Mouse (Mus musculus) forebrain, embryonic 14.5 days (tissue): ENCODE measurements at regions not wholly inside any gene's neighbourhood (a gene's known extent, or its start where the extent isn't known, plus 50 kb on each side); places are given as distances from the start of the nearest gene placed in this dataset.

Experiments used
- ATAC-seq: fragments of 200-750 bp; cut with Nextera tagmentation; 2 replicates; pipeline ENCODE4 v1.8.0; 2017; ENCODE audit warnings: mild to moderate bottlenecking, moderate library complexity
- DNase-seq: peaks from one replicate; pipeline ENCODE4 v3.0.0-alpha.2; 2015; ENCODE audit warnings: low spot score
- H3K27ac ChIP-seq: fragments of 300-500 bp; sonication (generic); 2 replicates; pipeline ENCODE4 v1.5.1; 2014; ENCODE audit warnings: low read depth, mild to moderate bottlenecking, control low read depth, low read length, moderate library complexity
- H3K27me3 ChIP-seq: fragments of 300-500 bp; sonication (generic); replicated peaks from 2 replicates; pipeline ENCODE4 v1.6.1; 2014; ENCODE audit warnings: low read length, control low read depth, mixed read lengths; ENCODE audit not compliant: control insufficient read depth, insufficient read depth
- H3K36me3 ChIP-seq: fragments of 300-500 bp; sonication (generic); 2 replicates; pipeline ENCODE4 v1.6.1; 2014; ENCODE audit warnings: low read length, control low read depth; ENCODE audit not compliant: control insufficient read depth, insufficient read depth
- H3K4me1 ChIP-seq: fragments of 300-500 bp; sonication (generic); 2 replicates; pipeline ENCODE4 v1.6.1; 2014; ENCODE audit warnings: antibody characterized with exemption, low read length, control low read depth; ENCODE audit not compliant: control insufficient read depth, insufficient read depth
- H3K4me2 ChIP-seq: fragments of 300-500 bp; sonication (generic); 2 replicates; pipeline ENCODE4 v1.6.1; 2014; ENCODE audit warnings: mild to moderate bottlenecking, control low read depth, low read length
- H3K4me3 ChIP-seq: fragments of 300-500 bp; sonication (generic); 2 replicates; pipeline ENCODE4 v1.5.1; 2014; ENCODE audit warnings: low read depth, low read length, control low read depth
- H3K9ac ChIP-seq: fragments of 300-500 bp; sonication (generic); 2 replicates; pipeline ENCODE4 v1.6.1; 2014; ENCODE audit warnings: mild to moderate bottlenecking, low read length, control low read depth, moderate library complexity
- H3K9me3 ChIP-seq: fragments of 300-500 bp; sonication (generic); replicated peaks from 2 replicates; pipeline ENCODE4 v1.6.1; 2016; ENCODE audit warnings: low read length, control low read depth, mixed read lengths; ENCODE audit not compliant: control insufficient read depth
- WGBS: fragments of 180-500 bp; shearing (Covaris S2); extraction: QIAGEN DNeasy Blood & Tissue Kit; methylation state at CpG from one replicate; pipeline ENCODE4 v1.1.7; 2014; 5-methylcytosine and 5-hydroxymethylcytosine counted together

GRCm38 (mm10) chr15:88288696-88289095 lies 311.4 kb upstream of the Zdhhc25 start:
- H3K9me3 ChIP-seq = no peaks in the 10 kb centered on the region
- 63% methylated on average over 3 of the region's 3 CpGs for WGBS

DNA sequence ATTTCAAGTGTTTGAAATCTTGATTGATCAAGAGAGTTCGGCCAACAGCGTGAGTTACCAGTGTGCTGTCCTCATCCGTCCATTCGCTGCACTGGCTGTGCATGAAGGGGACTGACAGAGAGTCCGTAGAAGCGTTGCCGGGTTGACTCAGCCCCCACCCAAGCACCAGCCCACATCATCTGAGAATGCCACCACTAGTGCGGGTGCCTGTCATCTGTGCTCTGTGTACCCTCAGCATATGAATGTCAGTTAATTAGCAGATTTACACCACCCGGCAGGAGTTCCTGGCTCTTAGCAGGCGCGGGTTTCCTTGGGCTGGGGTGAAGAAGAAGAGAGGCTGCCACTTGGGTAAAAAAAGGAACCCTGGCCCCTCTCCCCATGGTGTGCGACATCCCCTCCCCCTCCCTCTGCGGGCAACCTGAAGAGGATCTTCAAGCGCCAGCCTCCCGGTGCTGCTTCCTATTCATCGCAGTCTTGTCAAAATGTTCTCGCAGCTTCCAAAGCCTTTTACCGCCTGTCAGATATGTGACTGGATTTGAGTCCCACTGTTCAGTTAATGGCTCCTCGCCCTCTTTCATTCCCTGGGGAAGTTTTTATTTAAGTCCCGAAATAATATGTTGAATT lies 309.2 kb upstream of the Zdhhc25 start:
- no peaks in the 10 kb centered on the region for H3K36me3 ChIP-seq
- WGBS = 13% methylated on average over 20 of the region's 20 CpGs
- H3K4me1 ChIP-seq = 0 out of 2 replicates have a peak, but pooled peaks cover 11% of the 10 kb centered on the region
- no peak overlapping the region for H3K9ac ChIP-seq
- no peak overlapping the region for H3K4me3 ChIP-seq
- H3K27me3 ChIP-seq = no peaks in the 10 kb centered on the region
- H3K9me3 ChIP-seq = no peaks in the 10 kb centered on the region
- DNase-seq (peak; percentile 83), ATAC-seq (peak; percentile 85)
- peak overlapping the region; percentile 29; the same call in 1 of the 2 replicates for H3K27ac ChIP-seq
- H3K4me2 ChIP-seq = peak overlapping the region; percentile 33

More at GRCm38 (mm10) chr15:88288696-88289095, 311.4 kb upstream of the Zdhhc25 start:
- Histone ChIP-seq H3K9ac (no peak overlapping the region), H3K36me3 (no peaks in the 10 kb centered on the region), H3K4me1 (0 out of 2 replicates have a peak, but pooled peaks cover 11% of the 10 kb centered on the region), H3K4me3 (no peak overlapping the region), H3K4me2 (no peak overlapping the region), H3K27ac (no peak overlapping the region), H3K27me3 (no peaks in the 10 kb centered on the region)
- ATAC-seq (no peak), DNase-seq (no peak)

DNA sequence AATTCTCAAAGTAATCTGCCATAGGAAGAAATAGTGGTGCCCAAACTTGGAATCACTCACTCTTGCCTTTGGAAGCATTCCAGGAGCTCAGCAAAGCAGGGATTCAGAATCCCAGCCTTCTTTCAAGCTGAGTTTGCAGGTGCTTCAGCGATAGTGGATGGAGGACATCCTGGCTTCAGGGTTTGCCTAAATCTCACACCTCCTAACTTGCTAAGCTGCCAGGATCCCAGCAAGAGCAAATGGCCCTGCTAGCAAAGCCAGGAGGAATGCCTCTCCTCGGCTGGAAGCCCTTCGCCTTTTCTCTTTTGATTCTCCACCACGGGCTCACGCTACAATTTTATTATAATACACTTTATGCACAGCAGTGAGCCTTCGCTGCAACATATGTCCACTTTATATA lies 301.0 kb upstream of the Zdhhc25 start:
- H3K27ac ChIP-seq = no peak overlapping the region
- DNase-seq = no peak

GRCm38 (mm10) chr15:88311158-88311557 lies 288.9 kb upstream of the Zdhhc25 start:
- Histone ChIP-seq H3K4me2 (no peak overlapping the region), H3K4me1 (peaks cover 23% of the 10 kb centered on the region), H3K4me3 (no peak overlapping the region), H3K9me3 (0 out of 2 replicates have a peak, but pooled peaks cover 3% of the 10 kb centered on the region), H3K27me3 (no peaks in the 10 kb centered on the region), H3K27ac (no peak overlapping the region), H3K9ac (no peak overlapping the region), H3K36me3 (no peaks in the 10 kb centered on the region)
- peak; percentile 41 for DNase-seq
- 3% methylated on average over 8 of the region's 8 CpGs for WGBS
- no peak for ATAC-seq

More for the DNA sequence above, 301.0 kb upstream of the Zdhhc25 start:
- 67% methylated on average over 6 of the region's 6 CpGs for WGBS
- no peak overlapping the region for H3K4me3 ChIP-seq
- ATAC-seq = no peak
- no peak overlapping the region for H3K4me2 ChIP-seq
- no peak overlapping the region for H3K9ac ChIP-seq
- no peaks in the 10 kb centered on the region for H3K27me3 ChIP-seq
- no peaks in the 10 kb centered on the region for H3K36me3 ChIP-seq
- H3K4me1 ChIP-seq = 0 out of 2 replicates have a peak, but pooled peaks cover 7% of the 10 kb centered on the region
- H3K9me3 ChIP-seq = no peaks in the 10 kb centered on the region

- Histone ChIP-seq H3K36me3 (no peaks in the 10 kb centered on the region), H3K27me3 (no peaks in the 10 kb centered on the region), H3K9me3 (no peaks in the 10 kb centered on the region), H3K4me3 (no peak overlapping the region), H3K4me1 (peaks cover 32% of the 10 kb centered on the region), H3K9ac (no peak overlapping the region), H3K4me2 (no peak overlapping the region), H3K27ac (peak overlapping the region; percentile 17; the same call in 1 of the 2 replicates)
- DNase-seq (peak; percentile 90), ATAC-seq (peak; percentile 76)
- 9% methylated on average over 12 of the region's 12 CpGs for WGBS
These were observed 285.2 kb upstream of the Zdhhc25 start for GRCm38 (mm10) chr15:88314810-88315459.

DNA sequence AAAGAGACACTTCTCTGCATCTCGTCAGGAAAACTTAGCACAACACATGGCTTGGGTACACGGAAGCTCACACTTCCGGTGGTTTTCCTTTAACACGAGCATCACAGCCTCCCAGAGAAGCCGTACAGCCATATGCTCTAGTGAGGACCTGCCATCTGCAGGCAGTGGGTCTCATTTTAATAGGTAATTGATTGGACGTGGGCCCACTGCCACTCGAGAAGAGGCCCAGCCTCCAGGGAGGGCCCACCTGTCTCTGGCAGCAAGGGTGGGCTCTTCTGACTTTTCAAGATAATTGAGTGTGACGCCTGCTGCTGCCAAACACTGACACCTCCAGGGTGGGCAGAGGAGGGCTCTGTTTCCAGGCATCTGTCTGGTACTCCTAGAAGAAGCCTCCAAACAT lies 282.1 kb upstream of the Zdhhc25 start:
- Histone ChIP-seq H3K9ac (no peak overlapping the region), H3K4me2 (no peak overlapping the region), H3K27ac (peak overlapping the region; percentile 71), H3K9me3 (no peaks in the 10 kb centered on the region), H3K27me3 (no peaks in the 10 kb centered on the region), H3K4me3 (no peak overlapping the region), H3K36me3 (no peaks in the 10 kb centered on the region), H3K4me1 (peaks cover 29% of the 10 kb centered on the region)
- DNase-seq (peak; percentile 92), ATAC-seq (peak; percentile 87)
- WGBS = 36% methylated on average over 8 of the region's 8 CpGs

DNA sequence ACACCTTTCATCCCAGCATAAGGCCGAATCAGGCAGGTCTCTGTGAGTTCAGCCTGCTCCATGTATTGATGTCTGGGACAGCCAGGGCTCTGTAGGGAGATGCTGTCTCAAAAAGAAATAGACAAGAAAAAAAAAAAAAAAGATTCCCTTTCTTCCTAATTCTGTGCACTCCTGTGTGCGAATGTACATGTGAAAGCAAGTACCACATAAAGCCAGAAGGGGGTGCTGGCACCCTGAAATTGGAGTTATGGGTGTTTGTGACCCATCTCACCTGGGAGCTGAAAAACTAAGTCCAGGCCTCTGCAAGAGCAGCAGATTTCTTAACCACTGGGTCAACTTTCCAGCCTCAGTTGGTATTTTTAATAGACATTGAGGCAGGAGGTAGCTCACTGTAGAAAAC lies 280.6 kb upstream of the Zdhhc25 start:
- Histone ChIP-seq H3K27me3 (no peaks in the 10 kb centered on the region), H3K4me2 (no peak overlapping the region), H3K4me3 (no peak overlapping the region), H3K9ac (no peak overlapping the region), H3K4me1 (peaks cover 29% of the 10 kb centered on the region), H3K36me3 (no peaks in the 10 kb centered on the region), H3K9me3 (no peaks in the 10 kb centered on the region), H3K27ac (no peak overlapping the region)
- ATAC-seq (no peak), DNase-seq (no peak)
- 84% methylated on average over 2 of the region's 2 CpGs for WGBS

- no peak for ATAC-seq
- H3K36me3 ChIP-seq = no peaks in the 10 kb centered on the region
- peak; percentile 51 for DNase-seq
- WGBS = 37% methylated on average over 16 of the region's 16 CpGs
- no peaks in the 10 kb centered on the region for H3K27me3 ChIP-seq
- H3K4me2 ChIP-seq = no peak overlapping the region
- no peaks in the 10 kb centered on the region for H3K9me3 ChIP-seq
- H3K4me3 ChIP-seq = no peak overlapping the region
- H3K27ac ChIP-seq = no peak overlapping the region
- H3K4me1 ChIP-seq = peaks cover 7% of the 10 kb centered on the region
- H3K9ac ChIP-seq = no peak overlapping the region
These were observed 276.3 kb upstream of the Zdhhc25 start for GRCm38 (mm10) chr15:88323584-88324375.
